In genomic region chr8:105607062-105607461, GRCm38 (mm10) we compare ENCODE assay signal across 8 mouse cellular contexts. TPM values are rescaled to one million over a fixed set of nuclear protein-coding genes. Genes with fewer than 3 reads are reported as not detected.
DNase-seq lines count a peak whose midpoint lies in the region; ATAC-seq and TF ChIP-seq lines count a peak whose summit lies in the region.

No protein-coding gene starts in this region.

- H3K9ac ChIP-seq in heart, embryonic 11.5 days (ENCODE audit: low read depth, low read length) = peak overlapping the region; percentile 84
- H3K9ac ChIP-seq in forebrain, embryonic 12.5 days = peak overlapping the region; percentile 90
- peak overlapping the region; percentile 90 for H3K9ac ChIP-seq in liver, embryonic 12.5 days

- no peak for ATAC-seq in heart, embryonic 11.5 days (replicated peaks; ENCODE audit: insufficient number of reproducible peaks, low FRiP score, low TSS enrichment)
- no peak for ATAC-seq in forebrain, embryonic 12.5 days (ENCODE audit: low FRiP score)
- ATAC-seq in liver, embryonic 12.5 days = no peak
- ATAC-seq in megakaryocyte-erythroid progenitor cell, adult 5-6 weeks (replicated peaks; ENCODE audit: low FRiP score, low TSS enrichment, poor library complexity, severe bottlenecking) = no peak

- H3K4me3 ChIP-seq in heart, embryonic 11.5 days (ENCODE audit: low read depth, low read length) = peak overlapping the region; percentile 67
- no peak overlapping the region for H3K4me3 ChIP-seq in C2C12 (ENCODE audit: insufficient read depth, poor library complexity, severe bottlenecking)
- peak overlapping the region; percentile 80 for H3K4me3 ChIP-seq in forebrain, embryonic 12.5 days (replicated peaks)
- peak overlapping the region; percentile 77 for H3K4me3 ChIP-seq in liver, embryonic 12.5 days

- no peaks in the 10 kb centered on the region for H3K9me3 ChIP-seq in heart, embryonic 11.5 days (replicated peaks; ENCODE audit: control insufficient read depth, low read length)
- H3K9me3 ChIP-seq in forebrain, embryonic 12.5 days = no peaks in the 10 kb centered on the region
- no peaks in the 10 kb centered on the region for H3K9me3 ChIP-seq in liver, embryonic 12.5 days (replicated peaks)

- H3ac ChIP-seq in C2C12 (ENCODE audit: control insufficient read depth, insufficient read length, low read depth) = peak overlapping the region; percentile 26

- peak overlapping the region; percentile 81 for H3K4me2 ChIP-seq in heart, embryonic 11.5 days
- H3K4me2 ChIP-seq in forebrain, embryonic 12.5 days = peak overlapping the region; percentile 93
- peak overlapping the region; percentile 99 for H3K4me2 ChIP-seq in liver, embryonic 12.5 days

- WGBS in heart, embryonic 11.5 days (ENCODE audit: insufficient replicate concordance) = 6% methylated on average over 10 of the region's 10 CpGs
- 3% methylated on average over 10 of the region's 10 CpGs for WGBS in forebrain, embryonic 12.5 days
- 6% methylated on average over 10 of the region's 10 CpGs for WGBS in liver, embryonic 12.5 days (ENCODE audit: insufficient replicate concordance)

- intact Hi-C loops in heart, postnatal 25 days (cut with DNase I) = no loop called here

- TF ChIP-seq CTCF in C2C12 (IDR thresholded peaks at IDR 0.05; ENCODE audit: control insufficient read depth, insufficient read depth, insufficient read length) = no peak

- H3K27ac ChIP-seq in heart, embryonic 11.5 days (ENCODE audit: low read depth, low read length) = peak overlapping the region; percentile 94
- H3K27ac ChIP-seq in forebrain, embryonic 12.5 days = peak overlapping the region; percentile 89; the same call in 1 of the 2 replicates
- 0 out of 2 replicates have a peak overlapping the region, but pooled peaks have one; percentile 87 for H3K27ac ChIP-seq in liver, embryonic 12.5 days

- H3K79me3 ChIP-seq in C2C12 (ENCODE audit: low read depth) = peaks cover 37% of the 10 kb centered on the region

- H3K79me2 ChIP-seq in C2C12 (ENCODE audit: control insufficient read depth, insufficient read depth) = peaks cover 66% of the 10 kb centered on the region

- H3K27me3 ChIP-seq in heart, embryonic 11.5 days (ENCODE audit: control insufficient read depth, insufficient read depth, low read length) = no peaks in the 10 kb centered on the region
- no peaks in the 10 kb centered on the region for H3K27me3 ChIP-seq in C2C12 (ENCODE audit: control insufficient read depth, insufficient read depth, insufficient read length)
- peaks cover 11% of the 10 kb centered on the region for H3K27me3 ChIP-seq in forebrain, embryonic 12.5 days
- 0 out of 2 replicates have a peak, but pooled peaks cover 16% of the 10 kb centered on the region for H3K27me3 ChIP-seq in liver, embryonic 12.5 days (replicated peaks)

- H3K4me1 ChIP-seq in heart, embryonic 11.5 days (ENCODE audit: control insufficient read depth, insufficient read depth, low read length) = peaks cover 22% of the 10 kb centered on the region
- H3K4me1 ChIP-seq in forebrain, embryonic 12.5 days = peaks cover 32% of the 10 kb centered on the region
- H3K4me1 ChIP-seq in liver, embryonic 12.5 days = peaks cover 86% of the 10 kb centered on the region

- no peaks in the 10 kb centered on the region for H3K36me3 ChIP-seq in heart, embryonic 11.5 days (ENCODE audit: control insufficient read depth, insufficient read depth, low read length)
- no peaks in the 10 kb centered on the region for H3K36me3 ChIP-seq in C2C12 (ENCODE audit: control insufficient read depth, insufficient read depth)
- H3K36me3 ChIP-seq in forebrain, embryonic 12.5 days (replicated peaks) = 0 out of 2 replicates have a peak, but pooled peaks cover 3% of the 10 kb centered on the region
- H3K36me3 ChIP-seq in liver, embryonic 12.5 days = peaks cover 4% of the 10 kb centered on the region; the same call in 1 of the 2 replicates

- no peak for DNase-seq in heart, postnatal 25 days (ENCODE audit: low spot score)
- DNase-seq in right cerebral cortex, adult 2 months (ENCODE audit: low spot score in 2 of 2) = no peak
- no peak for DNase-seq in embryo, embryonic 11 days

TF ChIP-seq in C2C12, 6 proteins besides CTCF, POLR2A, EP300 and RAD21:
- no peak for TF ChIP-seq CEBPB (IDR thresholded peaks at IDR 0.05; ENCODE audit: low read depth)
- TF ChIP-seq FOSL1 (IDR thresholded peaks at IDR 0.05; ENCODE audit: insufficient read depth, low read length, poor library complexity, severe bottlenecking) = no peak
- no peak for TF ChIP-seq MYOD1 (IDR thresholded peaks at IDR 0.05; ENCODE audit: control insufficient read depth, insufficient read length, low read depth)
- TF ChIP-seq MAX (IDR thresholded peaks at IDR 0.05) = no peak
- no peak for TF ChIP-seq MYOG (IDR thresholded peaks at IDR 0.05; ENCODE audit: control insufficient read depth, extremely low read depth, insufficient read length)
- TF ChIP-seq USF1 (IDR thresholded peaks at IDR 0.05; ENCODE audit: low read depth) = no peak

RNA-seq across cellular contexts. Expression of gene Ripor1, which starts 2.0 kb away (rescaled TPM):
- 23.6 and 27.9 TPM in 2 replicates for polyA plus RNA-seq in heart, embryonic 11.5 days (2014; fragmentation: Nextera tagmentation; extraction: Ambion mirVana)
- 10 to 100 TPM; 41.7 to 50.9 TPM for total RNA-seq in heart, postnatal 25 days (2021)
- 28.7 TPM for polyA plus RNA-seq in C2C12 (2012; fragmentation: generic; extraction: Trizol)
- 17.3 and 18.8 TPM in 2 replicates for polyA plus RNA-seq in forebrain, embryonic 12.5 days (2016; fragmentation: Nextera tagmentation; extraction: Ambion mirVana)
- polyA plus RNA-seq in liver, embryonic 12.5 days (2016; fragmentation: Nextera tagmentation; extraction: Ambion mirVana) = 14.1 and 14.5 TPM in 2 replicates
- 148 and 206 TPM in 2 replicates for total RNA-seq in megakaryocyte-erythroid progenitor cell, adult 5-6 weeks (2014; fragmentation: Nextera tagmentation)
- 16.7 and 20.6 TPM in 2 replicates for total RNA-seq in megakaryocyte-erythroid progenitor cell, adult 5-6 weeks (2017)

RNA-seq across cellular contexts. Expression of gene Ctcf, which starts 29.3 kb away (rescaled TPM):
- polyA plus RNA-seq in heart, embryonic 11.5 days (2014; fragmentation: Nextera tagmentation; extraction: Ambion mirVana) = 53.9 and 66.3 TPM in 2 replicates
- 10 to 100 TPM; 36.4 to 43.6 TPM for total RNA-seq in heart, postnatal 25 days (2021)
- polyA plus RNA-seq in C2C12 (2012; fragmentation: generic; extraction: Trizol) = 30.2 TPM
- polyA plus RNA-seq in forebrain, embryonic 12.5 days (2016; fragmentation: Nextera tagmentation; extraction: Ambion mirVana) = 163 and 165 TPM in 2 replicates
- 89.0 and 93.5 TPM in 2 replicates for polyA plus RNA-seq in liver, embryonic 12.5 days (2016; fragmentation: Nextera tagmentation; extraction: Ambion mirVana)
- 96.1 and 112 TPM in 2 replicates for total RNA-seq in megakaryocyte-erythroid progenitor cell, adult 5-6 weeks (2014; fragmentation: Nextera tagmentation)
- total RNA-seq in megakaryocyte-erythroid progenitor cell, adult 5-6 weeks (2017) = 113 and 160 TPM in 2 replicates

RNA-seq across cellular contexts. Expression of gene Agrp, which starts 30.1 kb away (rescaled TPM):
- 0.50 and 0.84 TPM in 2 replicates for polyA plus RNA-seq in heart, embryonic 11.5 days (2014; fragmentation: Nextera tagmentation; extraction: Ambion mirVana)
- total RNA-seq in heart, postnatal 25 days (2021) = not detected
- polyA plus RNA-seq in C2C12 (2012; fragmentation: generic; extraction: Trizol) = 0.18 TPM
- 0.61 and 1.2 TPM in 2 replicates for polyA plus RNA-seq in forebrain, embryonic 12.5 days (2016; fragmentation: Nextera tagmentation; extraction: Ambion mirVana)
- 0.22 TPM in 1 of 2 replicates, not detected in the other for polyA plus RNA-seq in liver, embryonic 12.5 days (2016; fragmentation: Nextera tagmentation; extraction: Ambion mirVana)
- total RNA-seq in megakaryocyte-erythroid progenitor cell, adult 5-6 weeks (2014; fragmentation: Nextera tagmentation) = not detected in 2 replicates
- not detected in 2 replicates for total RNA-seq in megakaryocyte-erythroid progenitor cell, adult 5-6 weeks (2017)

RNA-seq across cellular contexts. Expression of gene Atp6v0d1, which starts 41.2 kb away (rescaled TPM):
- polyA plus RNA-seq in heart, embryonic 11.5 days (2014; fragmentation: Nextera tagmentation; extraction: Ambion mirVana) = 80.7 and 86.3 TPM in 2 replicates
- total RNA-seq in heart, postnatal 25 days (2021) = 10 to 100 TPM; 45.7 to 53.2 TPM
- polyA plus RNA-seq in C2C12 (2012; fragmentation: generic; extraction: Trizol) = 95.1 TPM
- polyA plus RNA-seq in forebrain, embryonic 12.5 days (2016; fragmentation: Nextera tagmentation; extraction: Ambion mirVana) = 94.3 and 95.4 TPM in 2 replicates
- 47.2 and 51.0 TPM in 2 replicates for polyA plus RNA-seq in liver, embryonic 12.5 days (2016; fragmentation: Nextera tagmentation; extraction: Ambion mirVana)
- 51.9 and 70.3 TPM in 2 replicates for total RNA-seq in megakaryocyte-erythroid progenitor cell, adult 5-6 weeks (2014; fragmentation: Nextera tagmentation)
- total RNA-seq in megakaryocyte-erythroid progenitor cell, adult 5-6 weeks (2017) = 21.0 and 32.0 TPM in 2 replicates
